Mouse (Mus musculus) megakaryocyte-erythroid progenitor cell, adult 5-6 weeks (primary cell): ENCODE measurements around the gene Hist1h2bn. TPM values are rescaled to one million over a fixed set of nuclear protein-coding genes. Genes with fewer than 3 reads are reported as not detected.
A peak's percentile ranks its signal among the peaks of the same experiment; 100 is the strongest.

Experiments
- ATAC-seq: replicated peaks from 2 replicates; pipeline ENCODE4 v1.8.0; 2016; ENCODE audit warnings: mild to moderate bottlenecking, inconsistent platforms; ENCODE audit not compliant: severe bottlenecking, poor library complexity, low FRiP score, low TSS enrichment
- total RNA-seq, 2 experiments: library from RNA; stranded (forward) in 1 of 2; stranded (reverse) in 1 of 2; fragments of 200-1000, 215-1000 nt in 1 of 2; fragments of >200 nt in 1 of 2; fragmentation: Nextera tagmentation in 1 of 2; gene quantifications; 2 replicates each; pipeline ENCODE4 v1.2.3; 2014 to 2017

The Hist1h2bn gene
- total RNA-seq, 2 experiments from 2014 or later, result 483 to 1,659 TPM

DNA sequence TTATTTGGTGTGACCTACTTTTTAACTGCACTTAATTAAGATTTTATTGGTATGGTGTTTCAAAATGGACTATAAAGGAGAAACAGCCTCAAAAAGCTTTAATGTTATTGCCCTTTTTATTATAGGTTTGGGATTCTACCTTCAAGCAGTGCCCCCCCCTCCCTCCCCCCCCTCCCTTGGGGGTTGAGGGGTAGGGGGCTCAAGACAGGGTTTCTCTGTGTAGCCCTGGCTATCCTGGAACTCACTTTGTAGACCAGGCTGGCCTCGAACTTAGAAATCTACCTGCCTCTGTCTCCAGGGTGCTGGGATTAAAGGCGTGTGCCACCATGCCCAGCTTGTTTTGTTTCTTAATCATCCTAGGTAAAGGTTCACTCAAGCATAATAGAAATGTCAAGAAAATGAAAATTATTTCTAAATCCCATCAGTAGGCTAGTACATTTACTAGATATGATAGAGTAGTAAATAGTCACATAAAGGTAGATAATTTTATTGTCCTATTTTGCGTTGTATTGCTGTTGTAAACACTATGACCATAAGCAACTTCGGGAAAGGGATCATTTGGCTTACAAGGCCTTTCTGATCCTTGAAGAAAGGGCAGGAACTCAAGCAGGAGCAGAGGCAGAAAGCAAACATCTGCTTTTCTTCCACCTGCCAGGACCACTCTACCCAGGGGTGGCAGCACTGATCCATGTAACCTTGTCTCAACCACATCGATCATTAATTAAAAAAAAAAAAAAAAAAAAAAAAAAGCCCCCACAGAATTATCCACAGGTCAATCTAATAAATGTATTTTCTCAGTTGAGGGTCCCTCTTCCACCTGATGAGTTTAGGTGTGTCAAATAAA, 30.7 kb upstream of the Hist1h2bn start:
- ATAC-seq, result no peak

DNA sequence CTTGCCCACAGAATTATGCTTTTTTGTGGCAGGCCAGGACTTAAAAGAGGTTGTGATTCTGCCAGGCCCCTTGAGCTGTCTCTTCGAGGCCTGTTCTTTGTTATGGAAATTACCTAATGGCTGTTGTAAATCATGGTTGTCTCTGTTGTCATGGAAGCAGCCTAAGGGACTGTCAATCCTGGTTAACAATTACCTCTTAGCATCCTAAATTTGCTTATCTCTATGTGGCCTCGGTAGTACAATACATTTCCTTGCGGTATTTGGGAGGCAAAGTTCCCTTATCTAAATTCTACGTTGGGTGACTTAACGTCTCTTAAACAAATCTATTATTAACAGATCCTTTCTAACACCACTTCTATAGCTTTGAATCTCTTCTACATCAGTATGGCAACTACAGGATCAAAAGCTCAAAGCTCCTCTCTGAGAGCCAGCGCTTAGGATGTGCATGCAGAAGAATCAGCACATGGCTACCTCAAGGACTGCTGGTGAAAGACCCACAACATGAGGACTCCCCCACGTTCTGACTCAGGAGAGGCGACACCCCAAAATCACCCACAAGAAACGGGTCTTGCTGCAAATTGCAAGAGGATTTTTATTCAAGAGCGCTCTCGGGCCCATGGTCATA, 25.9 kb upstream of the Hist1h2bn start:
- peak; percentile 59 for ATAC-seq

DNA sequence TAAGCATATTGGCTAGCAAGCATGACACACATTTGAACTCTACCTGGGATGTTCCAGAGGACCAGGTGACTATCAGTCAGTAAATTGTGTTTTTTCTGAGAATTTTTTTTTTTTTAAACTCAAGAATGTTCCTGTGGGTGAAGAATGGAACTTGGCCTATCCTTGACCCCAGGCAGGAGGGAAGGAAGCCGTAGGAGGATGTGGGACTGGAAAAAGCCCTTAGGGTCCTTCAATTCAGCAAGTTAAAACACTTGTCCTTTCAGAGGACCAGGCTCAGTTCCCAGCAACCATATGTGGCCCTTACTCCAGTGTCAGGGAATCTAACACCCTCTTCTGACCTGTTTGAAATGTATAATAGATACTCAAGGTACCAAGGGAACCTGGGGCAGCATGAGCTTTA, 24.4 kb upstream of the Hist1h2bn start:
- no peak for ATAC-seq

DNA sequence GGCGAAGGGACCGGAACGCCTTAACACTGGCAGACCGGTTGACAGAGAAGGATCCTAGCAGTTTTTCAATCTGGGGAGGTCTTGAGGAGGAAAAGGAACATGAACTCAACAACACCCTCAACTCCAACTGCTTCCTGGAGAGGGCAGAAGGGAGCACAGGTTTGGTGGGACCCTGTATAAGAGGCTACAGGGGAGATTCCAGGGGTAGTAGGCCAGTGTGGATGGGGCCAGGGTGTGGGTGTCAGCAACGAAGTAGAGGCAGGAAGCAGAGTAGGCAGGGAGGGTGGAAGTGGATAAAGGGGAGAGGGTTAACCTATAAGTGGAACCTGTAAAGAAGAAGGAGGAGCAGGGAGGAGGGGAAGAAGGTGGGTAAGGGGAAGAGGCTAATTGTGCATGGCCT, 20.5 kb upstream of the Hist1h2bn start:
- no peak for ATAC-seq

DNA sequence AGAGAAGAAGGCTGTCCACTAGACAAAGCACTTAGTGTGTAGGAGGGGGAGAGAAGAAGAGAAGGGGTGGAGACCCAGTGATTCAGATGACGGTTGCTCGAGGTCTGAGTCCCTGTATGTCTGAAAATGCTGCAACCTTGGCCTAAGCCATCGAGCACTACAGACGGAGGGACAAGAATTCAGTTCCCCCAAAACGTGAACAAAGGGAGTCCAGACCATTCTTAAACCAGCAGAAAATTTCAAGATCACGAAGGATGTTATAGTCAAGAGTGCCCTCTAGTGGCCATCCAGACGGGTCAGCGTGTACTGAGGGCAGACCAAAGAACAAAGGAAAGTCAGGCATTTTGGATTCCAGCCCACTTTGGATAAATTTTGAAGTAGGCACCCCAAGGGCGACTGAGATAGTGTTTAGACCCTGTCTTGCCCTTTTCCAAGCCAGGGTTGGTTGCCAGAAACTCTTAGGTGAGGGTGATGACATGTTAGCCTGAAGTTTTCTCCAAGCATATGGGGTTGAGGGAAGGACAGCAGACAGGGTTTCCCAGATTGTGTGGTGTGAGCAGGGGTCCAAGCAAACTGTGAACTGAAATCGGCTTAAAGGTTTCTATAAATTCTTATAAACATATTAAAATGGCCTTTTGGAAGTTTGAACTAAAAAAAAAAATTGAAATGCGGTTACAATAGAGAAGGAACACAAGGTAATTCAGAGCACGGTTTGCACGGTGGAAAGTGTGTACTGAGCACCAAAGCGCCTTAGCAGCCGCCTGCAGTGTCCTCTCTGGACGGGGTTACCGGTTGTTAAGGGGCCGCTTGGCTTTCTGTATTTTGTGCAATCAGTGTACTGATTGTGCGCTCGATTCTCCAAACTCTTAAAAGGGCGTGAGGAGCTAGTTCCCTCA, 19.7 kb upstream of the Hist1h2bn start:
- peak; percentile 60 for ATAC-seq

DNA sequence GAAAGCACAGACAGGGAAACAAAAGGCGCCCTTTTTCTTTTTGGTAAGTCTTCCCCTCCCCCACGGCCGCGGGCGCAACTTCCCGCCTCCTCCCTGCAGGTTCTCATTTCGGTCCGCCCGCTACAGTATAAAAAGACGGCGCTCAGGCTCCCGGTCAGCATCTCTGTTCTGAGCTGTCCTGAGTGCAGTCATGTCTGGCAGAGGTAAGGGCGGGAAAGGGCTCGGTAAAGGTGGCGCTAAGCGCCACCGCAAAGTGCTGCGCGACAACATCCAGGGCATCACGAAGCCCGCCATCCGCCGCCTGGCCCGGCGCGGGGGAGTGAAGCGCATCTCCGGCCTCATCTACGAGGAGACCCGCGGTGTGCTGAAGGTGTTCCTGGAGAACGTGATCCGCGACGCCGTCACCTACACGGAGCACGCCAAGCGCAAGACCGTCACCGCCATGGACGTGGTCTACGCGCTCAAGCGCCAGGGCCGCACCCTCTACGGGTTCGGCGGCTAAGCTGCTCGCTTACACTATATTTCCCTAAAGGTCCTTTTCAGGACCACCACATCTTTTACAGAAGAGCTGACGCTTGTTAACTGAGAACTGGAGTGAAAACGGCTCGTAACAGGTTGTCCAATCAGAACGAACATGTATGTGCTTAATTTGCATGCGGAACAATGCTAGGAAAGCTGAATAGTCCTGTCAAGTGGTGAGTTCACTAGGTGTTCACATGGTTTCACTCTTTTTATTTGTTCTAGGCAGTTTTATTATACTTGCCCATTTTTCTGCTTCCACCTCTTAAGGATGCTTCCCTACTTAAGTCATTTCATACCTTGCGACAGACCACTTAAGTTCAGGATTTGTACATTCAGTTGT, 18.8 kb upstream of the Hist1h2bn start, which contains the start of gene Hist1h4j:
TSS of gene Hist1h4j (plus strand) at position 159 of the 862 bp plus-strand sequence.
- ATAC-seq, result peak; percentile 89

DNA sequence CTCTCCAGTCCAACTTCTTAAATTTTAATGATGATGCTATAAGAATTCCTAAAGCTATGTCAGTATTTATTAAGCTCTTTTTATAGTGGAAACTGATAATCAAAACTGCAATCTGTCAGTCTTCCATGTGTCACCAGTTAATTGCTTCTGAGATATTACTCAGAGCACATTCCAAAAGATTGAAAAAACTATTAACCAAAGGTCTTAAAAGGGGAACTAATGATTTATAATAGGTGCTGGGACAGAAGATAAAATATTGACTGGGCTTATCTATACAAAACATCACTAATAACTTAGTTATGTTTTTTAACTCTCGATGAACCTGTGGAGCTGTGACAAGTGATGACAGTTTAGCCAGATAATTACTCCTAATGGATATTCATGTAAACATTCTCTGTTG, 8.9 kb upstream of the Hist1h2bn start:
- ATAC-seq, result no peak

DNA sequence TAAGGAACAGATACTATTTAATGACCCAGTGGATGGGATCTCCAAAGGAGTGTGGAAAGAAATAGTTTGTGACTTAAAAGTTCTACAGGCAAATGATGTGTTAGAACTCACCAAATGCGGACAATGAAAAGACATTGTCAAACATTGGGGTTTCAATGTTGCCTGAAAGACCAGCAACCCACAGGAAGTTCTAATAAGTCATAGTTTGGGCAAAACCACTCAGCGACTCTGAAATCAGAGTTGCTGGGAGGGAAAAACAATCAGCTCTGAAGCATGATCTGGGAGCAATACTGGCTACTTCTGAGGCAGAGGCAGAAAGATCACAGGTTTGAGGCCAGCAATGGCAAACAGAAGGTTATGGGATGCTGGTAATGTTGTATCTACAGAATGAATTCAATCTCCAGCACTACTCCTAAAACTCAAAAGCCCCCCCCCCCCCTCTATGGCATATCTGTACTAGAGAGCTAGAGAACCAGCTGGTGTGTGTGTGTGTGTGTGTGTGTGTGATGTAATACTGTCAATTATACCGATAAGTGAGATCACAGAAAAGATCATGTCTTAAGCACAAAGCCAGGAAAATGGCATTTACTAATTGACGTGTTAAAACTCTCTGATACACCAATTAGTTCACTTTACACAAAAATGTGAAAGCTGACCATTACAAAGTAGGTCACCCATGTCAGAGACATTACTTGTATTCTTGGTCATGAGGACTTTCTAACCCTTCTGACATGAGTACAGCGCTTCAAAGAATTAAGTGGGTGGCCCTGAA, 4.3 kb upstream of the Hist1h2bn start:
- peak; percentile 13 for ATAC-seq

DNA sequence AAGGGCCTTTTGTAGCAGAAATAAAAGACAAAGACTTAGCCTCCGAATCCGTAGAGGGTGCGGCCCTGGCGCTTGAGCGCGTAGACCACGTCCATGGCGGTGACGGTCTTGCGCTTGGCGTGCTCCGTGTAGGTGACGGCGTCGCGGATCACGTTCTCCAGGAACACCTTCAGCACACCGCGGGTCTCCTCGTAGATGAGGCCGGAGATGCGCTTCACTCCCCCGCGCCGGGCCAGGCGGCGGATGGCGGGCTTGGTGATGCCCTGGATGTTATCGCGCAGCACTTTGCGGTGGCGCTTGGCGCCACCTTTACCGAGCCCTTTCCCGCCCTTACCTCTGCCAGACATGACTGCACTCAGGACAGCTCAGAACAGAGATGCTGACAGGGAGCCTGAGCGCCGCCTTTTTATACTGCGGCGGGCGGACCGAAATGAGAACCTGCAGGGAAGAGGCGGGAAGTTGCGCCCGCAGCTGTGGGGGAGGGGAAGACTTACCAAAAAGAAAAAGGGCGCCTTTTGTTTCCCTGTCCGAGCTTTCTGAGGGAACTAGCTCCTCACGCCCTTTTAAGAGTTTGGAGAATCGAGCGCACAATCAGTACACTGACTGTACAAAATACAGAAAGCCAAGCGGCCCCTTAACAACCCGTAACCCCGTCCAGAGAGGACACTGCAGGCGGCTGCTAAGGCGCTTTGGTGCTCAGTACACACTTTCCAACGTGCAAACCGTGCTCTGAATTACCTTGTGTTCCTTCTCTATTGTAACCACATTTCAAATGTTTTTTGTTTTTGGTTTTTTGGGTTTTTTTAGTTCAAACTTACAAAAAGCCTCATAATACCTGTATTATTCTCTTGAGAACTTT, 3.5 kb upstream of the Hist1h2bn start, which contains the start of gene Hist1h4k:
TSS of gene Hist1h4k (minus strand) at position 347 of the 859 bp plus-strand sequence.
- ATAC-seq, result peak; percentile 43

DNA sequence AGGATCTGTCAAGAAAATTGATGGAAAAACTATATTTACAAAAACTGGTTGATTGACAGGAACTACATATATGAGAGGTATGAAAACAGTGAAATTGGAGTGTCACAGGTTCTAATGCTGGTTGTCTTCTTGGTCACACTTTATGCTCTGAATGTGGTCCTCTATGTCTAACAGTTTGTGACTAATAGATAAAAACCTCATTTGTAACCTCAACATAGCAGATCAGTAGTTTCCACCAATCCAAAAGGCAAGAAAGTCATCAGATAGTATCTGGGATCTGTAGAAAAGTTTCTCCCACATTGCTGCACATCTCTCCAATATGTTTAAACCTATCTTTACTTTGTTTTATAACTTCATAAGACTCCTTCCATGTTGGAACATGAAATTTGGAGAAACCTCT, 2.5 kb upstream of the Hist1h2bn start:
- no peak for ATAC-seq

DNA sequence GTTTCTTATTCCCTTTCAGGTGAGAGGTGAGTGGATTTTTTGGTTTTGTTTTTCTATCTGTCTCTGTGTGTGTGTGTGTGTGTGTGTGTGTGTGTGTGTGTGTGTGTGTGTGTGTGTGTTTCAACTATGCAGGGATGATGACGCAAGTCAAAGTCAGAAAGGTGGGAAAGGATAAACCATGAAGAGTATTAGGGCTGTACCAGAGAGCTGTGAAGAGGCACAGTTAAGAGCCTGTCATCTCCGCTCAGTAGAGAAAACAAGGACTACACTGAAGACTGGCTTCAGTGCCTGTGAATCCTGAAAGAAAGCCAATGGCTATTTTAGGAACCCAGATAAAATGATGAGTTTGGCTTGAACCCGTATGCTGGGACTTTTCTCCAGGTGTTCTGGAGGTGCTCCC, 2.1 kb upstream of the Hist1h2bn start:
- ATAC-seq, result no peak

DNA sequence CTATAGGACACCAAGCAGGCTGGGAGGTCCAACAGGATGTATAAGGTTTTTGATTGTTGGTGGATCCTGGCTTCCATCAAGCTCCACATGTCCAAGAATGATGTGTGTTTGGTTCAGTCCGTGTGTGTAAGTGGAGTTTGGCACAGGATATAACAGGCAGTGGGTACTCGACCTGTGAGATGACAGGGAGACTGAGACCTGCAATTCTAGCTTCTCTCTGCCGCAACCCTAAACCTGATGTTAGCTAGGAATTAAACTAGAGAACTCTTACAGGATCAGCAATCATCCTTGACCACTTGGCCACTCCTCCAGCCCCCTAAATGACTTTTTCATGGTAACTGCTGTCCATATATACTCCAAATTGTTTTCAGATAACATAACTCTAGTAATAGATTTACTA, 1.6 kb upstream of the Hist1h2bn start:
- no peak for ATAC-seq

DNA sequence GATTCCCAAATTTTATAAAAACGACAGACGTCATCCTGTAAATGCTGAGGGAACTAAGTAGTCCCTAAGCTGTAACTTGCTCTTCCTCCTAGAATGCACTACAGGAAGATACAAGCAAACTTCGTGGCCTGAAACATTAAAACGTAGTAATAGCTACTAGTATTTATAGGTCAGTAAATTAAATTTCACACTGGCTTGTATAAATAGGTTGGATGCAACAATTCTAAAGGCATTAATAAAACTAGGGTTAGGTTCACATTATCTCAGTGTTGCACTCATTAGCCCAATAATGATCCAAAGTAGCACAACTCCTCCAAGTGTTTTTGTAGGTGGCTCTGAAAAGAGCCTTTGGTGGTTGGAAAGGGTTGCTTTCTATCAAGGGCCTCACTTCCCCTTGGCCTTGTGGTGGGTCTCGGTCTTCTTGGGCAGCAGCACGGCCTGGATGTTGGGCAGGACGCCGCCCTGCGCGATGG, 836 bp upstream of the Hist1h2bn start:
- peak; percentile 9 for ATAC-seq

DNA sequence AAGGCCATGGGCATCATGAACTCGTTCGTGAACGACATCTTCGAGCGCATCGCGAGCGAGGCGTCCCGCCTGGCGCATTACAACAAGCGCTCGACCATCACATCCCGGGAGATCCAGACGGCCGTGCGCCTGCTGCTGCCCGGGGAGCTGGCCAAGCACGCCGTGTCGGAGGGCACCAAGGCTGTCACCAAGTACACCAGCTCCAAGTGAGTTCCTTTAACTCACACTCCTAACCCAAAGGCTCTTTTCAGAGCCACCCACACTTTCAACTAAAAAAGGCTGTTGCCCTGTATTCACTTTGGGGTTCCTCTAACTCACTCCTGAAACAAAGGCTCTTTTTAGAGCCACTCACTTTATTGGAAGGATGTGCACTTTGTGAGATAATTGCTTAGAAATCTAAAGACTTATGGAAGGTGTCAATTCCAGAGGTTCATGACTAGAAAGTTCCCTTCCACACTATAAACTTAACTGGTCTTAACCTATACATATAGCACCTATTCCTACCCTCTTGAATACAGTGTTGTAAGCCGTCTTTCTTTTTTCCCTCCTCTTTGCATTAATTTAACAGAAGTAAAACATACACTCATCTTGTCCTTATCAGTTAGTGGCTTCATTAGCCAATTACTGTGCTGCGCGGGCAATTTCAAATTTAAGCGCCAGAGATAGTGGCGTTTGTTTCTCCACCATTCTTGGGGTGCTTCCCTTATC, 525 bp downstream of the Hist1h2bn start:
- ATAC-seq, result peak; percentile 39

DNA sequence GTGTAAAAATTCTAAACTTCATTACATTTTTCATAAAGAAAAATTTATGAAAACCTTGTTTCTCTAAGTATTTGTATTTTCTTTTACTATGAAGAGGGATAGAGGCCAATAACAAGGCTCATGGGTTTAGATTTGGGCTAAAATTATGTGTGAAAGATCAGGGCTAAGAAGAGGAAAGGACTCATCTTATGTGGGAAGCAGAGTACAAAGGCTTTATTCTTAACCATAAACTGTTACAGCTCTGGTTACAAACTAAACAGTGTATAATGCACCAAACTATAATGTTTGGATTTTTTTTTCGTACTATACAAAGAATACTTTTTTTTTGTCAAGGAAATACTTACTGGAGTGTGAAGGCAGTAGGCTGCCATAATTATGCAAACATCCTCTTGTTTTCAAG, 1.8 kb downstream of the Hist1h2bn start:
- ATAC-seq, result no peak

DNA sequence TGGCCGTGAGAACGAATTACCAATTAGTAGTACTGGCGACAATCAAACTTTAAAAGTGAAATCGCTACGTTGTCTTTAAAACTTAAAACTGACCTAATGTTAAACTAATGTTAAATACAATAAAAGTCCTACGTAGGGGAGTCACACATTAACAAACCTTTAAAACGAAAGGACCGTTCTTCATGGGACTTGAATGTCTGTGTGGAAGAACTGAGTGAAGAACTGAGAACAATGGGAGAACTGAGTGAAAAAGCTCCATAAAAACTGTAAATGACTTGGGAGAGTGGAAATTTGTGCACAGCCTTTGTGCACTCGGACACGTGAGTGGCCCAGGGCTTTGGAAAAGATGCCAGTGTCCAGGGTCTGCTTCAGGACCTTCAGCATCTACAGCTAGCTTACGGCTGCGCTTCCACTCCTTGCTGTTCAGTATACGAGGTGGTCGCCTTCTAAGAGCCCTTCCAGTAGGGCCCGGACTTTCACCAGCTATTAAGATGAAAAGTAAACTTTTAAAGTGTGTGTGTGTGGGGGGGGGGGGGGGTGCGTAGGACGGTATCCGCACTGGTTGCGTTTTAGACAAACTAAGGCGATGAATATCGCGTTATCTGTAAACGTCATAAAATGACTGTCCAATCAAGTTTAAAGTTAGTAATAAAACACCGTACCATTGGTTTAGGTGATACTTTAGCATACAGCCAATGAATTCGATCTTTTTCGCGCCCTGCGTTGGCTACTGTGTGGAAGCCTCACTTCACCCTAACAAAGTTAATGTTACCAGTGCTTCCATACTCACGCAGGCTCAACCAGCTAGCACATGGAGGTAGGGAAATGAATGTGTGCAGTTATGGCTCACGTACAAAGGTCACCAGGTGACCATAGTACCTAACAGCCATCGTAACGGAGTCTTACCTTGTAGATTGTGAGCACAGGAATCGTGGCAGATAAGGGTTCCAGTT, 25.2 kb downstream of the Hist1h2bn start:
- peak; percentile 53 for ATAC-seq
